Mouse (Mus musculus) C2C12 (cell line): ENCODE measurements around the gene Smad9.

ENCODE experiments used
- CEBPB ChIP-seq: IDR thresholded peaks from one replicate; pipeline ENCODE4 v1.6.1; 2011; ENCODE audit warnings: low read depth, mild to moderate bottlenecking, control low read depth, moderate library complexity
- CTCF ChIP-seq: IDR thresholded peaks from one replicate; pipeline ENCODE4 v1.5.1; 2011; ENCODE audit not compliant: control insufficient read depth, insufficient read depth, insufficient read length
- MAX ChIP-seq: IDR thresholded peaks from one replicate; pipeline ENCODE4 v1.6.1; 2011; ENCODE audit warnings: mild to moderate bottlenecking, control low read depth
- USF1 ChIP-seq: IDR thresholded peaks from one replicate; pipeline ENCODE4 v1.6.1; 2011; ENCODE audit warnings: low read depth, mild to moderate bottlenecking, control low read depth, moderate library complexity

DNA sequence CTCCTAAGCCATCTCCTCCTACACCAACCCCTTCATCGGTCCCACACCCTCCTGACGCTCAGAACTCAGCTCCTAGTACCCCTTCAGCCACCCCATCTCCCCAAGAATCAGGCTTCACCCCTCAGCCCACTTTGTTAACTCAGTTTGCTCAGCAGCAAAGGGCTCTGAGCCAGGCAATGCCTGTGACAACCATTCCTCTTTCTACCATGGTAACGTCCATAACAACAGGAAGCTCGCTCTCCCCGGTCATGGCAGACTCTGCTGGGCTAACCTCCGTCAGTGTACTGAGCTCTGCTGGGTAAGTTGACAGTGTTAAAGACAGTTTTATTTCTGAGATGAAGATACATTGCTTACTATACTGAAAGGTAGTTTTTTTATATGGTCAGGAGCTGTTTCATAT lies 38.0 kb upstream of the Smad9 start:
- TF ChIP-seq CTCF (no peak), USF1 (no peak), MAX (no peak), CEBPB (no peak)
